Mouse (Mus musculus): ENCODE results near the gene Aldh2. TPM values are rescaled to one million over a fixed set of nuclear protein-coding genes. Genes with fewer than 3 reads are reported as not detected.

Gene Aldh2
- polyA plus RNA-seq, 1 experiment: not detected

DNA sequence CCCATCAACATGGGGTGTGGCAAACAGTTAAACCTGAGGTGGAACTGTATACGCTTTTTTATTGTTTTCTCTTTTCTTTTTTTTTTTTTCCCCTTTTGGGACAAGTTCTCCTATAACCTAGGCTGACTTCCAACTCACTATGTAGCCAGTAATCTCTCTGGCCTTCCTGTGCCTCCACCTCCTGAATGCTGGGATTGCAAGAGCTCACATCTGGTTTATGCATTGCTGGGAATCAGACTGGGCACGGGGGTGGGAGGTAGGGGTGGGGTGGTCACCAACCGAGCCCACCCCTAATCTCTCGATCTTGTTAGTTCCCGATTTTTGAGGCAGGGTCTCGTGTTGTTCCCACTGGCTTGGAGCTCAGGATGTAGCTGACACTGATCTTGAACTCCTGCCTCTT is 3.7 kb downstream of the Aldh2 start:
- no peak for TF ChIP-seq POLR2A (IDR thresholded peaks at IDR 0.05; ENCODE audit: insufficient read depth, low read depth, low read length)
- no peak for TF ChIP-seq CTCF (IDR thresholded peaks at IDR 0.05; ENCODE audit: insufficient read depth, low read depth, low read length)
- peaks cover 24% of the 10 kb centered on the region for H3K4me1 ChIP-seq (ENCODE audit: control insufficient read depth, insufficient read depth, low read length)
- H3K4me3 ChIP-seq (ENCODE audit: insufficient read depth, low read depth, low read length): no peak overlapping the region
- no peak overlapping the region for H3K27ac ChIP-seq (ENCODE audit: insufficient read depth, low read depth, low read length)
- 90% methylated on average over 6 of the region's 6 CpGs for WGBS

DNA sequence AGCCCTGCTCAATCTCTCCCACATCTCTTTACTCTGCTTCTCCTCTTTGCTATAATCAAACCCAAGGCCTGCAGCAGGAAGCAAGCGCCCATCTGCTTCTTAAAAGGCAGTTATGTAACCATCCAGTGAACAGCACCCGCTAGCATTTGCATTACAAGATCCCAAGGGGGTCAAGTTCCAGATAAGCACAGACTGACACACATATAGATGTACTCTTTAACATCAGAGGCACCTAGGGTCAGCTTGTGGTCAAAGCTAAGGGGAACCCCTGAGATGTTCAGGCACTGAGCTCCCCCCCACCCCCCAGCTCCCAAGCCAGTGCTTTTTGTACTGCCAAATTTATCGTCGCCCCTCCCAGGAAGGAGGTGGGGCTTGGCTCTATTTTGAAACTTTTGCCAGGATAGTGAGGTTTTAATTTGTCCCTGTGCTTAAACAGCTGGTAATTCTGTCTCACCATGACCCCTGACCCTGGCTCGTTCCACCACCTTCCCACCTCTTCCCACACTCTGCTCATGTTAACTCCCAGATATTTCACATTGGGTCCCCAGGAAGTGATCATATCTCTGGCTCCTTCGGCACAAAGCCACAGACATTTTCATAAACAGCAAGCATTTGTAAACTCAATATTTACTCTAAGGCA is 7.1 kb downstream of the Aldh2 start:
- Histone ChIP-seq H3K4me1 (ENCODE audit: control insufficient read depth, insufficient read depth, low read length) (peaks cover 11% of the 10 kb centered on the region; the same call in 1 of the 2 replicates), H3K4me3 (ENCODE audit: insufficient read depth, low read depth, low read length) (no peak overlapping the region), H3K27ac (ENCODE audit: insufficient read depth, low read depth, low read length) (peak overlapping the region; percentile 45)
- 37% methylated on average over 6 of the region's 6 CpGs for WGBS
- TF ChIP-seq CTCF (IDR thresholded peaks at IDR 0.05; ENCODE audit: insufficient read depth, low read depth, low read length) (no peak), POLR2A (IDR thresholded peaks at IDR 0.05; ENCODE audit: insufficient read depth, low read depth, low read length) (no peak)

- Histone ChIP-seq H3K4me1 (ENCODE audit: control insufficient read depth, insufficient read depth, low read length) (peaks cover 7% of the 10 kb centered on the region; the same call in 1 of the 2 replicates), H3K27ac (ENCODE audit: insufficient read depth, low read depth, low read length) (peak overlapping the region; percentile 34; the same call in 1 of the 2 replicates), H3K4me3 (ENCODE audit: insufficient read depth, low read depth, low read length) (no peak overlapping the region)
Observed at GRCm38 (mm10) chr5:121585699-121586098, 7.9 kb downstream of the Aldh2 start.

GRCm38 (mm10) chr5:121585005-121585404 is 8.6 kb downstream of the Aldh2 start:
- Histone ChIP-seq H3K4me1 (ENCODE audit: control insufficient read depth, insufficient read depth, low read length) (peaks cover 7% of the 10 kb centered on the region; the same call in 1 of the 2 replicates), H3K4me3 (ENCODE audit: insufficient read depth, low read depth, low read length) (no peak overlapping the region), H3K27ac (ENCODE audit: insufficient read depth, low read depth, low read length) (no peak overlapping the region)
- TF ChIP-seq CTCF (IDR thresholded peaks at IDR 0.05; ENCODE audit: insufficient read depth, low read depth, low read length): no peak
- TF ChIP-seq POLR2A (IDR thresholded peaks at IDR 0.05; ENCODE audit: insufficient read depth, low read depth, low read length): no peak
- WGBS: 98% methylated on average over 10 of the region's 10 CpGs

More at GRCm38 (mm10) chr5:121585699-121586098, 7.9 kb downstream of the Aldh2 start:
- TF ChIP-seq POLR2A (IDR thresholded peaks at IDR 0.05; ENCODE audit: insufficient read depth, low read depth, low read length) (no peak), CTCF (IDR thresholded peaks at IDR 0.05; ENCODE audit: insufficient read depth, low read depth, low read length) (no peak)
- WGBS: 87% methylated on average over 5 of the region's 5 CpGs

- 59% methylated on average over 12 of the region's 12 CpGs for WGBS
- TF ChIP-seq POLR2A (IDR thresholded peaks at IDR 0.05; ENCODE audit: insufficient read depth, low read depth, low read length) (no peak), CTCF (IDR thresholded peaks at IDR 0.05; ENCODE audit: insufficient read depth, low read depth, low read length) (peak; percentile 26; the same call in 1 of the 2 replicates)
- peaks cover 7% of the 10 kb centered on the region; the same call in 1 of the 2 replicates for H3K4me1 ChIP-seq (ENCODE audit: control insufficient read depth, insufficient read depth, low read length)
- H3K4me3 ChIP-seq (ENCODE audit: insufficient read depth, low read depth, low read length): no peak overlapping the region
- H3K27ac ChIP-seq (ENCODE audit: insufficient read depth, low read depth, low read length): peak overlapping the region; percentile 76; the same call in 1 of the 2 replicates
Observed at GRCm38 (mm10) chr5:121583765-121584501, 9.7 kb downstream of the Aldh2 start.

DNA sequence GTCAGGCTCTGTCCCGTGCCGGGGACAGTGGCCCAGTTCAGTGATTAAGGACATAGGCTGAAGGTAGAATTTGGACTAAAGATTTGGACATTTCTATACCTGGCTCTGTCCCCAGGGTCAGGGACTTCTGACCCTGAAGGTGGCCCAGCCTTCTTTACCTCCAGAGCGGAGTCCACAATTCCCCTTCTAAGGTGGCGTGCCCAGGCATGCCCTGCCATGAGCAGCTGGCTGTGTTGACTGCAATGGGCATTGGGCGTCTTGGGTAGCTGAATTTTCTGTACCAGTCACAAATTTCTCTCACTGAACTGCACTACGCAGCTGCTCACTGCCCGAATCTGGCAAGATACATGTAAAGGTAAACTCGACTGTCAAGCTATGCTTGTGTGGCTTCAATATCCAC is 11.7 kb downstream of the Aldh2 start:
- H3K4me3 ChIP-seq (ENCODE audit: insufficient read depth, low read depth, low read length): no peak overlapping the region

GRCm38 (mm10) chr5:121576927-121577488 is 16.6 kb downstream of the Aldh2 start:
- 90% methylated on average over 11 of the region's 11 CpGs for WGBS
- Histone ChIP-seq H3K4me3 (ENCODE audit: insufficient read depth, low read depth, low read length) (no peak overlapping the region), H3K27ac (ENCODE audit: insufficient read depth, low read depth, low read length) (no peak overlapping the region), H3K4me1 (ENCODE audit: control insufficient read depth, insufficient read depth, low read length) (no peaks in the 10 kb centered on the region)
- TF ChIP-seq CTCF (IDR thresholded peaks at IDR 0.05; ENCODE audit: insufficient read depth, low read depth, low read length): no peak
- TF ChIP-seq POLR2A (IDR thresholded peaks at IDR 0.05; ENCODE audit: insufficient read depth, low read depth, low read length): no peak

More for the DNA sequence above, 11.7 kb downstream of the Aldh2 start:
- Histone ChIP-seq H3K4me1 (ENCODE audit: control insufficient read depth, insufficient read depth, low read length) (peaks cover 7% of the 10 kb centered on the region; the same call in 1 of the 2 replicates), H3K27ac (ENCODE audit: insufficient read depth, low read depth, low read length) (no peak overlapping the region)
- TF ChIP-seq POLR2A (IDR thresholded peaks at IDR 0.05; ENCODE audit: insufficient read depth, low read depth, low read length) (no peak), CTCF (IDR thresholded peaks at IDR 0.05; ENCODE audit: insufficient read depth, low read depth, low read length) (no peak)
- 97% methylated on average over 8 of the region's 8 CpGs for WGBS

GRCm38 (mm10) chr5:121575867-121576266 is 17.8 kb downstream of the Aldh2 start:
- Histone ChIP-seq H3K4me1 (ENCODE audit: control insufficient read depth, insufficient read depth, low read length) (no peaks in the 10 kb centered on the region), H3K4me3 (ENCODE audit: insufficient read depth, low read depth, low read length) (no peak overlapping the region), H3K27ac (ENCODE audit: insufficient read depth, low read depth, low read length) (no peak overlapping the region)
- TF ChIP-seq CTCF (IDR thresholded peaks at IDR 0.05; ENCODE audit: insufficient read depth, low read depth, low read length) (no peak), POLR2A (IDR thresholded peaks at IDR 0.05; ENCODE audit: insufficient read depth, low read depth, low read length) (no peak)
- WGBS: 96% methylated on average over 11 of the region's 11 CpGs

DNA sequence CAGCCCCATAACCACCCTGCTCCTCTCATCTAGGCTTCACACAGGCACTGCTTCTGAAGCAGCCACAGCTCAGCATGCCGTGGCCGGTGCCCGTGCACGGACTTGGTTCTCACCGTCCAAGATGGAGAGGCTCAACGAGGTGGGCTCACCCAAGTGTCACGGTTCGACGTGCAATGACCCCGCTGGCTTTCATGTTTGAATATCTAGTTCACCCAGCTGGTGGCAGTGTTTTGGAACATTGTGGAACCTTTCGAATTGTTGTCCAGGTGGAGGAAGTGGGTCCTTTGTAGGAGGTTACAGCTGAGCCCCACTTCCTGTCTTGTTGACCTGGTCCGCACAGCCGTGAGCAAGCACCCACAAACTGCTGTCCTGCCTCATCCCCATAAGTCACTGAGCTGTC is 19.5 kb downstream of the Aldh2 start:
- Histone ChIP-seq H3K4me1 (ENCODE audit: control insufficient read depth, insufficient read depth, low read length) (no peaks in the 10 kb centered on the region), H3K4me3 (ENCODE audit: insufficient read depth, low read depth, low read length) (no peak overlapping the region), H3K27ac (ENCODE audit: insufficient read depth, low read depth, low read length) (no peak overlapping the region)
- 91% methylated on average over 13 of the region's 13 CpGs for WGBS
- no peak for TF ChIP-seq POLR2A (IDR thresholded peaks at IDR 0.05; ENCODE audit: insufficient read depth, low read depth, low read length)
- no peak for TF ChIP-seq CTCF (IDR thresholded peaks at IDR 0.05; ENCODE audit: insufficient read depth, low read depth, low read length)
